Mouse (Mus musculus): ENCODE measurements around the gene Mocs1. TPM values are rescaled to one million over a fixed set of nuclear protein-coding genes. Genes with fewer than 3 reads are reported as not detected.
A peak's percentile ranks its signal among the peaks of the same experiment; 100 is the strongest.

Gene Mocs1
- polyA plus RNA-seq (2017; shearing (Covaris generic)): 10 to 100 TPM in 1 of 2 experiments, 1 to 10 TPM in 1; 7.6 to 10.0 TPM

GRCm38 (mm10) chr17:49428239-49428688, at the start of gene Mocs1:
Gene Mocs1, plus strand, starts transcription at chr17:49428362.
- ATAC-seq: peak; percentile 100

DNA sequence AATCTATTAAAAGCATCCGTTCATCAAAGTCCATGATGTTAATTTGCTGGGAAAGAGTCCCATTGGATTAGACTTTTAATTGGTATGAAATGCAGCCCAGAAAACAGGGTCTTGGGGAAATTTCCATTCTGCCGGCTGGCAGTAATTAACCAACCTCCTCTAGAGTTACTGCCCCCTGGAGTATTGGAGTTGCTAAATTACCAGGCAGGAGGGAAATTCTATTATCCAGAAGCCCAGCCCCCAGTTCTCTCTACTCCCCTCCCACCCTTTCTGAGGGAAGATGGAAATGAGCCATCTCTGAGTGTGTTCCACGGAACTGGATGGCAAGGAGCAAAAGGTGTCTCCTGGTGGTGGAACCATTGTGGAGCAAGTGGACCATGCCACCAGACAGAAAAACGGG, 48.5 kb upstream of the Mocs1 start:
- no peak for ATAC-seq

- ATAC-seq: no peak
These were observed 43.8 kb upstream of the Mocs1 start for GRCm38 (mm10) chr17:49384217-49384943.

DNA sequence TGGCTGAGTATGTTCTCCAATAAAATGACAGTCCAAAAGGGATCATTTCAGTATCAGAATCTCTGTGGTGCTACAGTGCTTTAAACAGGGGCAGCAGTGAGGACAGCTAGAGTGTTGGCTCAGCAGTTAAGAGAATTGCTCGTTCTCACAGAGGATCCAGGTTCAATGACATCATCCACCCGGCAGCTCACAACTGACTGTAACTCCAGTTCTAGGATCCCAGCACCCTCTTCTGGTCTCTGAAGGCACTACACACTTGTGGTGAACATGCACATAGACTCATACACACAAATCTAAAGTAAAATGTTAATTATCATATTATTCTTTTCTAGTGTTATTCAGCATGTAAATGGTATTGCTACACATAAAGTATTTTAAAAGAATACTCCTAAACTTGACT, 40.4 kb upstream of the Mocs1 start:
- ATAC-seq: no peak

DNA sequence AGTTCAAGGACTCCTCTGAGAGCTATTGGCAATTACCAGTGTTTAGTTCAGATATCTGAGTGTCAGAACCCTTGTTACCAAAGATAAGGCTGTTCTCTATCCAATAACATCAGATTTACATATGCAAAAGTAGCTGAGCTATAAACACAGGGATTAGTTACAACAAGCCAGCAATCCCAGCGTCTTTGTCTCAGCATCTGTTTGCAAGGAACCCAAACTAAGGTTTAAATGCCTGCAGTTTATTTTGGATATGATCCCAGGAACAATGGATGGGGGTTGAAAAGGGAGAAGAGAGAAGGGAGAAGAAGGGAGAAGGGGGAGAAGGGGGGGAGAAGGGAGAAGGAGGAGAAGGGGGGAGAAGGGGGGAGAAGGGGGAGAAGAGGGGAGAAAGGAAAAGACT, 35.4 kb upstream of the Mocs1 start:
- ATAC-seq: no peak

- ATAC-seq: no peak
These were observed 33.3 kb upstream of the Mocs1 start for GRCm38 (mm10) chr17:49394836-49395235.

DNA sequence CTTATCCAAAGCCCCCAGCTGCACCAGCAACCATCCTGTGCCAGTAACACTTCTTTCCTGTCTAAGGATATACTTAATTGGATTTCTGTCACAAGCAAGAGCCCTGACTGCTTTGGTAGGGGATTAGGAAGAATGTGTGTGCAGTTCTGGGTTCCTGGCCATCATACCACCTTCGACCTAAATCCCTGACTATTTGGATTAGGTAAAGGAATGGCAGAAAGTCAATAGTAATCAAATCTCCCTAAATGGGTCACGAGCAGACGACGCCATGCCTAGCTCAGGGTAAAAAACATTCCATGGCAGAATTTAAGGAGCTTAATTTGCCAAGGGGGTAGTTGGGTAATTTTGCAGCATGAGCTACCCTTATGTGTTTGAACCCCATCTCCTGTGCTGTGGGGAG, 28.6 kb upstream of the Mocs1 start:
- no peak for ATAC-seq

GRCm38 (mm10) chr17:49400130-49400529, 28.0 kb upstream of the Mocs1 start:
- peak; percentile 47 for ATAC-seq

DNA sequence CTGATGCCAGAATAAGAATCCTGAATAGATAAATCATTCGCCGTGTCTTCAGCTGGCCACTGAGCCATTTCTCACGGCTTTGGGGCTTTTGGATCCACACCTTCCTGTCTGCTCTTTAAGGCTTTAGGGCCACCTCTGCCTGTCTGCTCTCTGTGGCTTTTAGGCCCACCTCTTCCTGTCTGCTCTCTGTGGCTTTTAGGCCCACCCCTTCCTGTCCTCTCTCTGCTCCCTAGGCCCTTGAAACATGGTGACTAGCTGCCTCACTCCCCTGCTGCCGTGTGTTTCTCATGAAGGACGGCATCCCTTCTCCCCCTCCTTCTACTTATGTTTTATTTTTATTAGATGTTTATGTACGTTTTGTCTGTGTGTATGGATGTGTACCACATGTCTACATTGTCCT, 25.0 kb upstream of the Mocs1 start:
- ATAC-seq: peak; percentile 88

GRCm38 (mm10) chr17:49405927-49406326, 22.2 kb upstream of the Mocs1 start:
- no peak for ATAC-seq

GRCm38 (mm10) chr17:49412974-49413373, 15.2 kb upstream of the Mocs1 start:
- ATAC-seq: peak; percentile 19

- ATAC-seq: peak; percentile 71
These were observed 14.6 kb upstream of the Mocs1 start for GRCm38 (mm10) chr17:49413554-49413953.

DNA sequence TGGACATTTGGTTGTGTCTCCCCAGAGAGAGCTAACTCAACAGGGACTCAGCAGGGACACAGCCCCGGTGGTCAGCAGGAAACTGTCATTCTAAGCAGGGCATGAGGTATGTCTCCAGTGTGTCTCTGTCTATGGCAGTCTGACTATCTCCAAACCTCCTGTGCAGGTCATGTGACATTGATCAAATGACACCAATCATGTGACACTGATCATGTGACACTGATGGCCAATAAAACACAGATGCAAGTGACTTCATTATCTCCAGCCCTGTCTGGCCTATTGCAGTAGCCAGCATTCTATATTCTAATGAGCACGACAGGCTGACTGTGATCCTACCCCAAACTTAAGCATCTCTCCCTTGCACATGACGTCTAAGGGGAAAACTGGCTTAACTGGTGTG, 11.9 kb upstream of the Mocs1 start:
- ATAC-seq: no peak

DNA sequence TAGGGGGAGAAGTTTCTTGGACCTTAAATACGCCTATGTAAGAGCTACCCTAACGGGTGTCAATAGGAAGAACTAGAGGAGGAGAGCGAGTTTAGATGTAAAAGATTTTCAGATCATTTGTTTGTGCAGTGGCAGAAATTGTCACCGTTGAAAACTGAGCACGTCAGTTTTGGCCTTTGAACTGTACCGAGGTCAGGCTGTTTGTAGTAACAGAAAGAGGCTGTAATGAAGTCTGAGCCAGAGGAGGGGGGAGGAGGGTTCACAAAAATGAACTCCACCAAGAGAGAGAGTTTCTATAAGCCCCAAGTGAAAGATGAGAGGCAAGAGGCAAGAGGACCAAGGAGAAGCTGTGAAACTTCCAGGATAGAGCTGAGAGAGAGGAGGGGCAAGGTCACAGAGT, 8.3 kb upstream of the Mocs1 start:
- ATAC-seq: no peak

DNA sequence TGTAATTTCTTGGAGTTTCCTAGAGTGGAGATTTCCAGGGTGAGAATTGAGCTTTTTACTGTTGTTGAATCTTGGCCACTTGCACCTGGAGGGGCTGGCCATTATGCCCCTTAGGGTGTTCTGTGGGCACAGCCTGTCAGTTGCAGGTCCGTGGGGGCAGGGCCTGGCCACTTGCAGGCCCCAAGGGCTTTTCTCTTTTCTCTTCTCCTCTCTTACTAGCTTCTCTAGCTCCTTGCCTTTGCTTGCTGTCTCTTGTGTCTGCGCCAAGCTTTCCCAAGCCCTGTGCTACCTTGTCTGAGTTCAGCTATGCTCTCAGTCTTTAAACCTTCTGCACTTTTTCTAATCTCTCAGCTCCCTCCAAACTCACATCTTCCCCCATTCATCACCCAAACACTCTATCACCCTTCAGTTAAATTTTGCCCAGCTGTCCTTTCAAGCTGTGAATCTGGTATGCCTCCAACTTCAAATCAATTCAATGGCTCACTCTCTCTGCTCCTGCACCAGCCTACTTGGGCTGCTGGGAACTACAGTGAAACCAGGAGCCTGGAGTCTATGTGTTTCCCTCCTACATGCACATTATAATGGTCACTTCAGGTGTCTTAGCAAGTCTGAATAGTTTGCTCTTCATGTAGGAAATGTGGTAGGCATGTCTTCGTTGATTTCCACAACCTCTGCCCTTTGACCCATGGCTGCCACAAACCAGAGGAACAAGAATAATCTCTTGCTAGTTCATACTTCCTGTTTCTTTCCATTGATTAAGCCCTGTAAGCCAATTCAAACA, 5.7 kb upstream of the Mocs1 start:
- ATAC-seq: no peak

DNA sequence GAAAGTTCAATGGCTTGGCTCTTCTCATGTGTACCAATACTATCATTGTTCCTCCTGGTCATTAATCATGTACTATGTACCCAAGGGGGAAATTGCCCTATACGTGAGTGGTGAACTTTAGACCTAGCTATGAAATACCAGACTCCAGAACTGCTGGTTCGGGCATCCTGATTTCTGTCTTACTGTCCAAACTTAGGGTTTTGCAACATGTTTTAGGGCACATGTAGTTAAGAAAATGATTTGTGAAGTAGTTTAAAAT, 5.2 kb upstream of the Mocs1 start:
- ATAC-seq: no peak

GRCm38 (mm10) chr17:49423872-49424271, 4.3 kb upstream of the Mocs1 start:
- no peak for ATAC-seq

GRCm38 (mm10) chr17:49427631-49428238, 427 bp upstream of the Mocs1 start:
- peak; percentile 2 for ATAC-seq

DNA sequence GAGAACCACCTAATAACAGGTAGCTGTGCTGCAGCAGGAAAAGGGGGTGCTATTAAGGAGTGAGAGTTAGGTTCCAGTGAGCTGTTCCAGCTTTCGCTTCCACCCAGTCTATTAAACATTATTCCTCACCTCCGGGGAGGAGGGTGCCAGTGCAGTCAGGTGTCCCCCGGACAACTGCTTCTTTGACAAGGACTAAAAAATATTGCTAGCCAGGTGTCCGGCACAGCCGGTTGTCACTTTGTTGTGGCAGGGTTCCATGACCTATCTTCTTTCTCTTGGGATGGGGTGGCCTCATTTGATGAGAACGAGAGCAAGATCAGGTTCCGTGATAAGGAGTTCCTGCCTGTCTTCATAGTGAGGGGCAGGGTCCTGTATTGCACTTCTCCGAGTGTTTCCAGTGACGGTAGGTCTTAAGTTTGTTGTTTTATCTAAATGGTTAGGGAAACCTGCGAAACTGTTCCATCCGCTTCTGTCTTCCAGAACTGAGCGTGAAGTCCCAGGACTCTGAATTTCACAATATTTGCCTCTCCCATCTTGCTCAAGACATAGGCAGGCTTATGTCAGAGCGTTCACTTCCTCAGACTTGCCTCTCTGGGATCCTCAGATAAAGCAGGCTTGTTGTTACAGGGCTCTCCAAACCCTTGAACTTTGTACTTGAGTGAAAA, 721 bp downstream of the Mocs1 start:
- peak; percentile 2 for ATAC-seq

GRCm38 (mm10) chr17:49429471-49430129, 1.4 kb downstream of the Mocs1 start:
- ATAC-seq: no peak

DNA sequence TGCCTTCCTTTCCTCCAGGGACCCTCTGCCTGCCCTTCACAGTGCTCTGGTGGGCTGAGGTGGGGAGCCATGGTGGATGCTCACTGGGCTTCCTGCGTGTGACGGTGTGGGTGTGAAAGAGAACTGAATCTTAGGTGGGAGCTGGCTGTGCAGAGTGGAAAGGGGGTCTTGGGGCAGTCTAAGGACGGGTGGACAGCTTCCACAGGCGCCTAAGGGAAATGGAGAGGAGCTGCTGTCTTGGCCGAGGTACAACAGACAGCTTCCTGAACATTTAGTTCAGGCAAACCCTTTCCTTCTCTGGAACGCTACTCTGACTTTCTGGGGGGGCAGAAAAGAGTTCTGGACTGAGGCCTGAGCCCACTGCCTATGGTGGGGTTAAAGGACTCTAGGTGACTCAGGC, 2.0 kb downstream of the Mocs1 start:
- ATAC-seq: no peak

DNA sequence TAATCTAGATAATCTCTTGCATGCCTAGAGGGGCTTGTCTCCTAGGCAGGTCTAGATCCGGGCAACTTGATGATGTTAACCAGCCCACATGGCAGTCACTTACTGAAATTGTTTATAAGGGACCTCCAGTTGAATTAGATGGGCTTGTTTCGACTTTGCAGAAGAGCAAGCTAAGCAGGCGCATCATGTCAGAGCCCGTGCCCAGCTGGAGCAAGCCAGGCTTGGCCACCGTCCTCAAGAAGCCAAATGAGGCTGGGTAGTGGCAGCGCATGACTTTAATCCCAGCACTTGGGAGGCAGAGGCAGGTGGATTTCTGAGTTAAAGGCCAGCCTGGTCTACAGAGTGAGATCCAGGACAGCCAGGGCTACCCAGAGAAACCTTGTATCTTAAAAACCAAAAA, 3.0 kb downstream of the Mocs1 start:
- no peak for ATAC-seq
